In genomic region chr10:125370037-125370610, GRCm38 (mm10) we compare ENCODE assay signal across 12 mouse cellular contexts. TPM values are rescaled to one million over a fixed set of nuclear protein-coding genes. Genes with fewer than 3 reads are reported as not detected.
DNase-seq lines count a peak whose midpoint lies in the region; ATAC-seq and TF ChIP-seq lines count a peak whose summit lies in the region.
"Had no signal": no experiment of that assay in that cellular context is flagged by ENCODE, and none has a peak within 500 bp of the region (broad histone marks: within the 10 kb centered on the region; RNA-seq: fewer than 3 reads in every experiment).

No protein-coding gene starts in this region.

- no peak for TF ChIP-seq EP300 in heart, postnatal 0 days (IDR thresholded peaks at IDR 0.05; ENCODE audit: low read depth)

- no peaks in the 10 kb centered on the region for H3K36me3 ChIP-seq in heart, postnatal 0 days (replicated peaks; ENCODE audit: control insufficient read depth, insufficient read depth, low read length)
- peaks cover 24% of the 10 kb centered on the region; the same call in 1 of the 2 replicates for H3K36me3 ChIP-seq in macrophage (ENCODE audit: inconsistent target)
- no peaks in the 10 kb centered on the region for H3K36me3 ChIP-seq in midbrain, embryonic 11.5 days (ENCODE audit: control insufficient read depth, insufficient read depth, low read length)
- peaks cover 6% of the 10 kb centered on the region for H3K36me3 ChIP-seq in midbrain, embryonic 13.5 days
- H3K36me3 ChIP-seq: embryonic facial prominence, embryonic 15.5 days; neural tube, embryonic 15.5 days had no signal

- H3K4me2 ChIP-seq in heart, postnatal 0 days (ENCODE audit: low read depth, low read length) = peak overlapping the region; percentile 24; the same call in 1 of the 2 replicates
- no peak overlapping the region for H3K4me2 ChIP-seq in midbrain, embryonic 11.5 days
- H3K4me2 ChIP-seq in midbrain, embryonic 13.5 days (replicated peaks) = no peak overlapping the region
- H3K4me2 ChIP-seq: embryonic facial prominence, embryonic 15.5 days; neural tube, embryonic 15.5 days had no signal

- H3K9me3 ChIP-seq in heart, postnatal 0 days (replicated peaks; ENCODE audit: control insufficient read depth, low read length) = no peaks in the 10 kb centered on the region
- H3K9me3 ChIP-seq in midbrain, embryonic 11.5 days (ENCODE audit: control insufficient read depth, low read length) = no peaks in the 10 kb centered on the region
- H3K9me3 ChIP-seq in midbrain, embryonic 13.5 days = no peaks in the 10 kb centered on the region
- H3K9me3 ChIP-seq: embryonic facial prominence, embryonic 15.5 days; neural tube, embryonic 15.5 days had no signal

- no peak overlapping the region for H3K4me3 ChIP-seq in heart, postnatal 0 days (ENCODE audit: low read depth, low read length)
- H3K4me3 ChIP-seq in macrophage (ENCODE audit: inconsistent target) = peak overlapping the region; percentile 32
- H3K4me3 ChIP-seq in midbrain, embryonic 11.5 days (ENCODE audit: low read depth, low read length) = no peak overlapping the region
- H3K4me3 ChIP-seq in midbrain, embryonic 13.5 days (replicated peaks) = no peak overlapping the region
- H3K4me3 ChIP-seq: embryonic facial prominence, embryonic 15.5 days; neural tube, embryonic 15.5 days had no signal

- 56% methylated on average over 8 of the region's 8 CpGs for WGBS in heart, postnatal 0 days
- 11% methylated on average over 8 of the region's 8 CpGs for WGBS in macrophage (ENCODE audit: missing documents)
- 88% methylated on average over 8 of the region's 8 CpGs for WGBS in midbrain, embryonic 11.5 days
- WGBS in midbrain, embryonic 13.5 days = 91% methylated on average over 8 of the region's 8 CpGs

- peaks cover 20% of the 10 kb centered on the region; the same call in 1 of the 2 replicates for H3K79me2 ChIP-seq in macrophage (ENCODE audit: inconsistent target)

- H3K4me1 ChIP-seq in heart, postnatal 0 days (ENCODE audit: control insufficient read depth, insufficient read depth) = no peaks in the 10 kb centered on the region
- no peaks in the 10 kb centered on the region for H3K4me1 ChIP-seq in midbrain, embryonic 11.5 days (ENCODE audit: control insufficient read depth, insufficient read depth, low read length)
- H3K4me1 ChIP-seq in midbrain, embryonic 13.5 days (replicated peaks) = no peaks in the 10 kb centered on the region
- H3K4me1 ChIP-seq: embryonic facial prominence, embryonic 15.5 days; neural tube, embryonic 15.5 days had no signal

- no peak for TF ChIP-seq CTCF in heart, postnatal 0 days (IDR thresholded peaks at IDR 0.05; ENCODE audit: low read depth)

- H3K27me3 ChIP-seq in heart, postnatal 0 days (ENCODE audit: control insufficient read depth, insufficient read depth, low read length) = no peaks in the 10 kb centered on the region
- no peaks in the 10 kb centered on the region for H3K27me3 ChIP-seq in midbrain, embryonic 11.5 days (ENCODE audit: control insufficient read depth, insufficient read depth, low read length)
- no peaks in the 10 kb centered on the region for H3K27me3 ChIP-seq in midbrain, embryonic 13.5 days
- H3K27me3 ChIP-seq: embryonic facial prominence, embryonic 15.5 days; neural tube, embryonic 15.5 days; Patski had no signal

- peak; percentile 11 to 44 for DNase-seq in adrenal gland, adult (ENCODE audit: inconsistent age in 2 of 2, low spot score in 1 of 2)
- DNase-seq in adrenal gland, postnatal 14 days = no peak
- peak; percentile 31 for DNase-seq in CD4-positive, CD25-positive, alpha-beta regulatory T cell, adult 2 months (ENCODE audit: low read depth, low spot score)
- no peak for DNase-seq in heart, postnatal 0 days (ENCODE audit: low spot score)
- no peak for DNase-seq in midbrain, embryonic 11.5 days (ENCODE audit: low spot score, missing footprints)
- no peak for DNase-seq in thymus, postnatal 10 days (ENCODE audit: low spot score in 2 of 2)

- no peak for ATAC-seq in heart, postnatal 0 days (ENCODE audit: insufficient read depth, low read depth)
- ATAC-seq in midbrain, embryonic 11.5 days (ENCODE audit: low FRiP score) = no peak
- no peak for ATAC-seq in midbrain, embryonic 13.5 days
- ATAC-seq: Patski had no signal

- H3K9ac ChIP-seq in heart, postnatal 0 days (replicated peaks; ENCODE audit: low read depth, low read length) = no peak overlapping the region
- no peak overlapping the region for H3K9ac ChIP-seq in midbrain, embryonic 11.5 days (ENCODE audit: low read length)
- no peak overlapping the region for H3K9ac ChIP-seq in midbrain, embryonic 13.5 days (replicated peaks)
- H3K9ac ChIP-seq: embryonic facial prominence, embryonic 15.5 days; liver, embryonic 14.5 days; neural tube, embryonic 15.5 days had no signal

- no peak overlapping the region for H3K27ac ChIP-seq in heart, postnatal 0 days (ENCODE audit: low read depth)
- peak overlapping the region; percentile 94 for H3K27ac ChIP-seq in macrophage
- no peak overlapping the region for H3K27ac ChIP-seq in midbrain, embryonic 11.5 days (ENCODE audit: low read depth, low read length)
- no peak overlapping the region for H3K27ac ChIP-seq in midbrain, embryonic 13.5 days
- H3K27ac ChIP-seq: embryonic facial prominence, embryonic 15.5 days; liver, embryonic 14.5 days; neural tube, embryonic 15.5 days had no signal

RNA-seq across cellular contexts. Expression of gene Slc16a7, which starts 19.1 kb away (rescaled TPM):
- total RNA-seq in adrenal gland, postnatal 14 days (2021) = 14.8 and 19.2 TPM in 2 replicates
- total RNA-seq in heart, postnatal 0 days (2014; rRNA removed; ENCODE audit: low replicate concordance) = 7.9 and 9.2 TPM in 2 replicates
- polyA plus RNA-seq in heart, postnatal 0 days (2015; fragmentation: Nextera tagmentation; extraction: Ambion mirVana) = 3.3 TPM in 2 replicates
- 10 to 100 TPM in 23 of 26 experiments, 1 to 10 TPM in 2, under 1 TPM in 1; 0.92 to 84.8 (median 50.0) TPM for total RNA-seq in macrophage (2018; cell fraction: chromatin; rRNA removed)
- total RNA-seq in macrophage (2018; cell fraction: cytosol; rRNA removed) = 10 to 100 TPM; 43.0 to 90.7 (median 60.7) TPM
- 100 to 1,000 TPM in 2 of 26 experiments, 10 to 100 TPM in 24; 19.7 to 109 (median 65.0) TPM for total RNA-seq in macrophage (2018; cell fraction: nucleus; rRNA removed)
- polyA plus RNA-seq in macrophage (2018) = 31.6 to 50.3 TPM (median 42.6 TPM) in 3 replicates
- polyA plus RNA-seq in midbrain, embryonic 11.5 days (2014; fragmentation: Nextera tagmentation; extraction: Ambion mirVana) = 2.2 and 2.6 TPM in 2 replicates
- 3.3 and 4.4 TPM in 2 replicates for polyA plus RNA-seq in midbrain, embryonic 13.5 days (2015; fragmentation: Nextera tagmentation; extraction: Ambion mirVana)

Comparison
In these comparisons a context has a peak if more than half of its experiments do, and no peak if none do; other contexts are left out.
1. DNase-seq: peak in adrenal gland, adult (2 of 2) and CD4-positive, CD25-positive, alpha-beta regulatory T cell, adult 2 months (single experiment); none in adrenal gland, postnatal 14 days (single experiment), heart, postnatal 0 days (single experiment), midbrain, embryonic 11.5 days (single experiment) and thymus, postnatal 10 days (0 of 2).